Mouse (Mus musculus) stomach, postnatal 0 days (tissue): ENCODE data around the gene Grik1.

Source experiments
- CTCF ChIP-seq: IDR thresholded peaks from 2 replicates; pipeline ENCODE4 v1.5.1; 2016; ENCODE audit warnings: antibody characterized with exemption, low read depth, mild to moderate bottlenecking, moderate library complexity
- EP300 ChIP-seq: optimal IDR thresholded peaks from 2 replicates; pipeline ENCODE3; 2016; ENCODE audit warnings: antibody characterized with exemption

DNA sequence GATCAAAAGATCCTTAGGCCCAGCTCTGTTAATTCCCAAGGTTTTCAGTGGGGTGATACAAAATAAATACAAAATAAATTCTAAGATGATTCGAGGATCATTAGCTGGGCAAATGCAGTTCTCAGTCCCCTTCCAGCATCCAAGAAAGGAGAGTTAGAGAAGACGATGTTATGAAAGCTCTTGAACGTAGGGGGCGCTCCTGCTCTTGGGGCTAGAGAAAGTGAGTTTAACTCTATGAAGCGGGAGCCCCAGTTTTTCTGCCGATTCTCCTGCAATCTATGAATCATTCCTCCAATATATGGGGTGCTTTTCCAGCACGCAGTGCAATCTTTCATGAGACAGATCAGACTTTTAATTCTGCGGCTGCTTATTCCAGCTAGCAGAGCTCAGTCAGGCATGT is 78.2 kb downstream of the Grik1 start:
- TF ChIP-seq EP300 (no peak), CTCF (peak; percentile 52)
